Mouse (Mus musculus) midbrain, embryonic 15.5 days (tissue): ENCODE results near the gene Fam172a. TPM values are rescaled to one million over a fixed set of nuclear protein-coding genes. Genes with fewer than 3 reads are reported as not detected.
"Not testable (repeated sequence)": the region's sequence is repeated elsewhere in the genome, so short reads cannot be mapped to it uniquely, and the experiment has no call there.

Experiments used
- ATAC-seq: fragments of 200-750 bp; cut with Nextera tagmentation; replicated peaks from 2 replicates; pipeline ENCODE4 v1.8.0; 2017; ENCODE audit warnings: moderate TSS enrichment
- H3K27ac ChIP-seq: fragments of 300-500 bp; sonication (generic); 2 replicates; pipeline ENCODE4 v1.5.1; 2015; ENCODE audit warnings: mild to moderate bottlenecking, inconsistent platforms
- H3K27me3 ChIP-seq: fragments of 300-500 bp; sonication (generic); replicated peaks from 2 replicates; pipeline ENCODE4 v1.6.1; 2015; ENCODE audit warnings: inconsistent platforms
- H3K36me3 ChIP-seq: fragments of 300-500 bp; sonication (generic); replicated peaks from 2 replicates; pipeline ENCODE4 v1.6.1; 2015; ENCODE audit warnings: inconsistent platforms
- H3K4me1 ChIP-seq: fragments of 300-500 bp; sonication (generic); 2 replicates; pipeline ENCODE4 v1.6.1; 2015; ENCODE audit warnings: inconsistent platforms
- H3K4me2 ChIP-seq: fragments of 300-500 bp; sonication (generic); 2 replicates; pipeline ENCODE4 v1.6.1; 2015; ENCODE audit warnings: inconsistent platforms, mild to moderate bottlenecking, moderate library complexity
- H3K4me3 ChIP-seq: fragments of 300-500 bp; sonication (generic); 2 replicates; pipeline ENCODE4 v1.5.1; 2015; ENCODE audit warnings: mild to moderate bottlenecking, inconsistent platforms
- H3K9ac ChIP-seq: fragments of 300-500 bp; sonication (generic); 2 replicates; pipeline ENCODE4 v1.6.1; 2015; ENCODE audit warnings: mild to moderate bottlenecking, inconsistent platforms
- H3K9me3 ChIP-seq: fragments of 300-500 bp; sonication (generic); 2 replicates; pipeline ENCODE4 v1.6.1; 2016; ENCODE audit warnings: inconsistent platforms
- WGBS: fragments of 180-500 bp; shearing (Covaris S2); methylation state at CpG from one replicate; pipeline ENCODE4 v1.1.7; 2015; ENCODE audit warnings: mixed read lengths; 5-methylcytosine and 5-hydroxymethylcytosine counted together
- polyA plus RNA-seq: library from polyadenylated mRNA; unstranded; fragments of >200 nt; fragmentation: Nextera tagmentation; extraction: Ambion mirVana; gene quantifications from 2 replicates; pipeline ENCODE4 v1.2.1, GENCODE M21; 2015

Fam172a gene
- polyA plus RNA-seq: 43.8 and 45.3 TPM in 2 replicates

- WGBS: no CpG with 5 or more reads among the region's 6 CpGs
- not testable (repeated sequence) for H3K4me2 ChIP-seq, H3K9me3 ChIP-seq, H3K9ac ChIP-seq, H3K4me1 ChIP-seq, ATAC-seq, H3K27me3 ChIP-seq, H3K27ac ChIP-seq, H3K4me3 ChIP-seq, H3K36me3 ChIP-seq
Observed at GRCm38 (mm10) chr13:77701733-77702132, at the start of gene Fam172a. TSS of gene Fam172a (plus strand) at chr13:77702033.

DNA sequence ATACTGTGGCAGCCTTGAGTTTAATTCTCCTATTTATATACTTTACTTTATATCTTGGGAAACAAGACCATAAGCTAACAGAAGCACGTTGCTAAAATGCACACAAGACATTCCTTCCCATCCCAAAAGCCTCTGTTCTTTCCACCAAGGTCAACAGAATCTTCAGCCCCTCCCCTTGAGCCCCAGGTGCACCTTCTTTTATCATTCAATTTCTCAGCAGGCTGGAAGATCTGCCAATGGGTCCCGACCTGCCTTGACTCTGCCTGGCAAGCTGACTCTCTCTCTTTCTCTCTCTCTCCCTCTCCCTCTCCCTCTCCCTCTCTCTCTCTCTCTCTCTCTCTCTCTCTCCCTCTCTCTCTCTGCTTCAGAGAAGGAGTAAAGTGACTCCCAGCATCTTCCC is 13.2 kb upstream of the Fam172a start:
- Histone ChIP-seq H3K36me3 (no peaks in the 10 kb centered on the region), H3K4me1 (no peaks in the 10 kb centered on the region), H3K4me2 (no peak overlapping the region), H3K27me3 (no peaks in the 10 kb centered on the region), H3K9me3 (no peaks in the 10 kb centered on the region), H3K9ac (no peak overlapping the region), H3K4me3 (no peak overlapping the region), H3K27ac (no peak overlapping the region)
- no peak for ATAC-seq
- WGBS: 22% methylated on average over 2 of the region's 2 CpGs

DNA sequence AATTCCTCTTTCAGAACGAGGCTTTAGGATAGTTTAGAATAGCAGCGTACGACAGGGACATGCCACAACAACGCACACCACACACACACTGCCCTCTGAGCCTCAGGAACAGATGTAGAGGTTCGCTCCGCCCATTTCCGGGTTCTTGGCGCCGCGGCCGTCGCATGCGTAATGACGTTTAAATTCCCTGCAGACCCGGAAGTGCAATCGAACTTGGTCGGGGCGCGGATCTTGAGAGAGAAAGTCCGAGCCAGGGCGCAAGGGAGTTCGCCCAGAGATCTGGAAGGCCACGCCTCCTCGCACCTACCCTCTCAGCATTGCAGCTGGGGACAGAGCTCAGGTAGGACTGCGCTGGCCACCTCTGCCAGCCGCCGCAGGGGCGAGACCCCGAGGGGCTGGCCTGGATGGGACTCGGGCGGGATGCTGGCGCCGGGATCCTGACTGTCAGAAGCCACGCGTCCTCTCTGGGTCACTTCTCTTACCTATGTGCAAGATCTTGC is 6.7 kb downstream of the Fam172a start:
- WGBS: under 1% methylated on average over 35 of the region's 35 CpGs
- H3K4me3 ChIP-seq: peak overlapping the region; percentile 78
- H3K4me1 ChIP-seq: peaks cover 14% of the 10 kb centered on the region
- no peaks in the 10 kb centered on the region for H3K27me3 ChIP-seq
- peak overlapping the region; percentile 69 for H3K9ac ChIP-seq
- H3K36me3 ChIP-seq: no peaks in the 10 kb centered on the region
- ATAC-seq: peak; percentile 99
- H3K4me2 ChIP-seq: peak overlapping the region; percentile 75
- H3K9me3 ChIP-seq: no peaks in the 10 kb centered on the region
- H3K27ac ChIP-seq: peak overlapping the region; percentile 43

DNA sequence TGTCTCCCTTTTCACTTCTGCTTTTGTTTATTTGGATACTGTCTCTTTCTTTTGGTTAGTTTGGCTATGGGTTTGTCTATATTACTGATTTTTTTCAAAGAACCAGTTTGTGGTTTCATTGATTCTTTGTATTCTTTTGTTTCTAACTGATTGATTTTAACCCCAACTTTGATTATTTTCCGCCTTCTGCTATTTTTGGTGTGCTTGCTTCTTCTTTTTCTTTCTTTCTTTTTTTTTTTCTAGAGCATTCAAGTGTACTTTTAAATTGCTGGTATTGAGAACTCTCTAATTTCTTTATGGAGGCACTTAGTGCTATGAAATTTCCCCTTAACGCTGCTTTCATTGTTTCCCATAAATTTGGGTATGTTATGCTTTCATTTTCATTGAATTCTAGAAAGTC is 15.7 kb downstream of the Fam172a start:
- WGBS: 91% methylated on average over 2 of the region's 2 CpGs
- Histone ChIP-seq H3K4me3 (no peak overlapping the region), H3K27ac (no peak overlapping the region), H3K27me3 (no peaks in the 10 kb centered on the region), H3K36me3 (no peaks in the 10 kb centered on the region), H3K4me2 (no peak overlapping the region), H3K9me3 (no peaks in the 10 kb centered on the region), H3K4me1 (no peaks in the 10 kb centered on the region), H3K9ac (no peak overlapping the region)
- no peak for ATAC-seq

DNA sequence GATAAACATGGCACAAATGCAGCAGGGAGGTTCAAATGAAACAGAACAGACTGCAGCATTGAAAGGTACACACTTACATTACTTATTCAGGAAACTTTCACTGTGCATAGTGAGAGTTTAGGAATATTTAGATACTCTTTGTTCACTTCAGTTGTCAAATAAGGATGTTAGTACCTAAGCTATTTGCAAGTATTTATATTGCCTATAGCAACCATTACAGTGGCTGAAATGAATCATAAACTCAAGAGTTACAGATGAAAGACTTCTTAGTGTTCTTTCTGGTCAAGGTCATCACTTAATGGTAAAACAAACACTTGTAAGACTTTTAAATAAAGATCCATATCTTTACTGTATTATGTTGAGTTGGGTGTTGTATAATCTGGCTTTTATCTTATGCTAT is 41.0 kb downstream of the Fam172a start:
- no peaks in the 10 kb centered on the region for H3K36me3 ChIP-seq
- H3K27ac ChIP-seq: no peak overlapping the region
- H3K4me1 ChIP-seq: no peaks in the 10 kb centered on the region
- H3K4me2 ChIP-seq: no peak overlapping the region
- no peak overlapping the region for H3K9ac ChIP-seq
- H3K4me3 ChIP-seq: no peak overlapping the region
- no peaks in the 10 kb centered on the region for H3K9me3 ChIP-seq
- H3K27me3 ChIP-seq: no peaks in the 10 kb centered on the region
- ATAC-seq: no peak

GRCm38 (mm10) chr13:77777606-77778005 is 75.8 kb downstream of the Fam172a start:
- H3K4me2 ChIP-seq: no peak overlapping the region
- ATAC-seq: no peak
- no peaks in the 10 kb centered on the region for H3K27me3 ChIP-seq
- H3K9ac ChIP-seq: no peak overlapping the region
- H3K9me3 ChIP-seq: no peaks in the 10 kb centered on the region
- H3K4me1 ChIP-seq: no peaks in the 10 kb centered on the region
- 84% methylated on average over 2 of the region's 2 CpGs for WGBS
- H3K36me3 ChIP-seq: no peaks in the 10 kb centered on the region
- no peak overlapping the region for H3K27ac ChIP-seq
- H3K4me3 ChIP-seq: no peak overlapping the region

DNA sequence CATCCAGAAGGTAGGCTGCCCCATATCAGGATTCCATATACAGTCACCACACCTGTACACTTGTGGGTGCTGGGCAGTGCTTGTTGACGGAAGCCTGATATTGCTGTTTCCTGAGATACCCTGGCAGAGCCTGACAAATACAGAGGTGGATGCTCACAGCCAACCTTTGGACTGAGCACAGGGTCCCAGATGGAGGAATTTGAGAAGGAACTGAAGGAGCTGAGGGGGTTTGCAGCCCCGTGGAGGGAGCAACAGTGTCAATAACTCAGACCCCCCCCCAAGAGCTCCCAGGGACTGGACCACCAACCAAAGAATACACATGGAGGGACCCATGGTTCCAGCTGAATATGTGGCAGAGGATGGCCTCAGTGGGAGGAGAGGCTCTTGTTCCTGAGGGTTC is 105.5 kb downstream of the Fam172a start:
- not testable (repeated sequence) for H3K27me3 ChIP-seq, H3K4me2 ChIP-seq, H3K4me1 ChIP-seq, ATAC-seq, H3K27ac ChIP-seq, H3K9ac ChIP-seq, H3K36me3 ChIP-seq, H3K4me3 ChIP-seq, H3K9me3 ChIP-seq
- 89% methylated on average over 2 of the region's 2 CpGs for WGBS

DNA sequence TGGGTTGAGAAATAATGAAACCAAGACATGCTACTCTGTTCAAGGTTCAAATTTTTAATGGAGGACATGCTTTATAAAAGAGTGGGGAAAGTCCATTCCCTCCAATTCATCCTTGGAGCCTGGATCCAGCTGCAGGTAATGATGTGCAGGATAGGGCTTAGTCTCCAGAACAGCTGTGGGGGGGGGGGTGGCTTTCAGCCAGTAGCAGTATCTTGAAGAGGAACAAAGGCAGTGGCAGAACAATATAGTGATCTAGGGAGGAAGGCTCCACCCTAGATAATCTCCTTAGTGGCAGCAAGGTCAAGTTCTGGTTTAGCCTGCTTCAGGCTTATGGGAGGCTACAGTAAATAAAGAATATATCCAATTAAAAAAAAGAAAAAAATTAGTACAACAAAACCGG is 108.6 kb downstream of the Fam172a start:
- H3K27me3 ChIP-seq: no peaks in the 10 kb centered on the region

GRCm38 (mm10) chr13:77826138-77826537 is 124.3 kb downstream of the Fam172a start:
- no peaks in the 10 kb centered on the region for H3K36me3 ChIP-seq
- H3K4me3 ChIP-seq: no peak overlapping the region
- H3K4me2 ChIP-seq: no peak overlapping the region
- no peak overlapping the region for H3K27ac ChIP-seq
- H3K4me1 ChIP-seq: no peaks in the 10 kb centered on the region
- 96% methylated on average over 4 of the region's 4 CpGs for WGBS
- no peaks in the 10 kb centered on the region for H3K9me3 ChIP-seq
- ATAC-seq: no peak
- H3K27me3 ChIP-seq: no peaks in the 10 kb centered on the region
- no peak overlapping the region for H3K9ac ChIP-seq

More for the DNA sequence above, 108.6 kb downstream of the Fam172a start:
- H3K36me3 ChIP-seq: no peaks in the 10 kb centered on the region
- 94% methylated on average over 1 of the region's 1 CpGs for WGBS
- no peak overlapping the region for H3K9ac ChIP-seq
- H3K4me2 ChIP-seq: no peak overlapping the region
- H3K4me3 ChIP-seq: no peak overlapping the region
- no peaks in the 10 kb centered on the region for H3K4me1 ChIP-seq
- no peak for ATAC-seq
- H3K27ac ChIP-seq: no peak overlapping the region
- H3K9me3 ChIP-seq: no peaks in the 10 kb centered on the region

- no peak for ATAC-seq
- WGBS: 86% methylated on average over 2 of the region's 2 CpGs
- Histone ChIP-seq H3K27me3 (no peaks in the 10 kb centered on the region), H3K4me2 (no peak overlapping the region), H3K27ac (no peak overlapping the region), H3K9ac (no peak overlapping the region), H3K4me3 (no peak overlapping the region), H3K4me1 (no peaks in the 10 kb centered on the region), H3K36me3 (no peaks in the 10 kb centered on the region), H3K9me3 (no peaks in the 10 kb centered on the region)
Observed at GRCm38 (mm10) chr13:77843017-77843654, 141.3 kb downstream of the Fam172a start.

DNA sequence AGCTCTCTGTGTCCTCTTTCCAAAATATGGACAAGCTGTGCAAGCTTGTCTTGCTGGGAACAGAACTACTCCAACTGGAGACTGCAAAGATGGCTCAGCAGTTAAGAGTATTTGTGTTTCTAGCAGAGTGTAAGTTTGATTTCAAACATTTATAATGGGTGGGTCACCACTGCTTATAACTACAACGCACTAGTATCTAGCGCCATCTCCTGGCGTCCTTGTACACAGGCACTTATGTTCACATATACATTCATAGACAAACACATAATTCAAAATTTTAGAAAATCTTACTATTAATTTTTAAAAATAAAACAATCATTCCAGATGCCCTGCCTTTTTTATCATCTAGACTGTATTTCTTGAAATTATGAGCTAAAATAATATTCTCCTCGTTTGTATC is 147.0 kb downstream of the Fam172a start:
- Histone ChIP-seq H3K27me3 (no peaks in the 10 kb centered on the region), H3K36me3 (no peaks in the 10 kb centered on the region), H3K27ac (no peak overlapping the region), H3K4me1 (no peaks in the 10 kb centered on the region), H3K4me2 (no peak overlapping the region), H3K4me3 (no peak overlapping the region), H3K9me3 (no peaks in the 10 kb centered on the region), H3K9ac (no peak overlapping the region)
- no peak for ATAC-seq
- 83% methylated on average over 4 of the region's 4 CpGs for WGBS

DNA sequence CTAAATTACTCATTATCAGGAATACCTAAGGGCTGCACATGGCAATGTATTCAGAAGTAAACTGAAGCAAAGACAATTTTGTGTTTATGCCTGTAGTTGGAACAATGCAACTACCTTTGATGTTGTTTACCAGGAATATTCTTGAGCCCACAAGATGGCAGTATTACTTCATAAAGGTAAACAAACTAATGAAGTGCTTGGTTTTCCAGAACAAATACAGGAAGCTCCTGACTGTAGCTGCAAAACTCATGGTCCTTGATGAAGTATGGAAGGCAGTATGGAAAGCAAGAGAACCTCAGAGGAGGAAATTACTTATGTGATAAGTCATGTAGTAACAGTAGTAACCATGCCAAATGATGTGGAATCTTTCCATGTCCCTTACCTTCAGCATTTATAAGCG is 163.0 kb downstream of the Fam172a start:
- Histone ChIP-seq H3K4me3 (no peak overlapping the region), H3K9ac (no peak overlapping the region), H3K4me1 (no peaks in the 10 kb centered on the region), H3K27ac (no peak overlapping the region), H3K4me2 (no peak overlapping the region), H3K36me3 (no peaks in the 10 kb centered on the region), H3K9me3 (no peaks in the 10 kb centered on the region), H3K27me3 (no peaks in the 10 kb centered on the region)
- WGBS: 93% methylated on average over 1 of the region's 1 CpGs
- peak; percentile 66; the same call in 1 of the 2 replicates for ATAC-seq

GRCm38 (mm10) chr13:77868314-77868713 is 166.5 kb downstream of the Fam172a start:
- H3K27me3 ChIP-seq: no peaks in the 10 kb centered on the region
- H3K4me3 ChIP-seq: no peak overlapping the region
- H3K4me2 ChIP-seq: no peak overlapping the region
- H3K4me1 ChIP-seq: no peaks in the 10 kb centered on the region
- no peak overlapping the region for H3K9ac ChIP-seq
- ATAC-seq: peak; percentile 56
- no peak overlapping the region for H3K27ac ChIP-seq
- no peaks in the 10 kb centered on the region for H3K9me3 ChIP-seq
- 23% methylated on average over 2 of the region's 2 CpGs for WGBS
- no peaks in the 10 kb centered on the region for H3K36me3 ChIP-seq
